Mouse (Mus musculus) forebrain, embryonic 11.5 days (tissue): Measurements from ENCODE around the gene Cyfip1. TPM values are rescaled to one million over a fixed set of nuclear protein-coding genes. Genes with fewer than 3 reads are reported as not detected.

ENCODE experiments used
- ATAC-seq: fragments of 200-750 bp; cut with Nextera tagmentation; replicated peaks from 2 replicates; pipeline ENCODE4 v1.8.0; 2017; ENCODE audit warnings: moderate TSS enrichment; ENCODE audit not compliant: low FRiP score
- DNase-seq: peaks from one replicate; pipeline ENCODE4 v3.0.0-alpha.2; 2017; ENCODE audit warnings: low spot score
- H3K27ac ChIP-seq: fragments of 300-500 bp; sonication (generic); 2 replicates; pipeline ENCODE4 v1.5.1; 2014; ENCODE audit warnings: low read depth, low read length
- H3K27me3 ChIP-seq: fragments of 300-500 bp; sonication (generic); 2 replicates; pipeline ENCODE4 v1.6.1; 2014; ENCODE audit warnings: mild to moderate bottlenecking, low read length, mixed read lengths; ENCODE audit not compliant: control insufficient read depth, insufficient read depth
- H3K36me3 ChIP-seq: fragments of 300-500 bp; sonication (generic); 2 replicates; pipeline ENCODE4 v1.6.1; 2014; ENCODE audit warnings: mild to moderate bottlenecking, low read length, moderate library complexity, mixed read lengths; ENCODE audit not compliant: control insufficient read depth, insufficient read depth
- H3K4me1 ChIP-seq: fragments of 300-500 bp; sonication (generic); replicated peaks from 2 replicates; pipeline ENCODE4 v1.6.1; 2014; ENCODE audit warnings: low read length, mixed read lengths; ENCODE audit not compliant: control insufficient read depth, insufficient read depth
- H3K4me2 ChIP-seq: fragments of 300-500 bp; sonication (generic); 2 replicates; pipeline ENCODE4 v1.6.1; 2014; ENCODE audit warnings: low read depth, mild to moderate bottlenecking, low read length, moderate library complexity, mixed read lengths; ENCODE audit not compliant: severe bottlenecking
- H3K4me3 ChIP-seq: fragments of 300-500 bp; sonication (generic); 2 replicates; pipeline ENCODE4 v1.5.1; 2014; ENCODE audit warnings: low read depth, low read length
- H3K9ac ChIP-seq: fragments of 300-500 bp; sonication (generic); 2 replicates; pipeline ENCODE4 v1.6.1; 2014; ENCODE audit warnings: low read length
- H3K9me3 ChIP-seq: fragments of 300-500 bp; sonication (generic); 2 replicates; pipeline ENCODE4 v1.6.1; 2016; ENCODE audit warnings: low read length, mixed read lengths; ENCODE audit not compliant: control insufficient read depth
- WGBS: fragments of 180-500 bp; shearing (Covaris S2); extraction: QIAGEN DNeasy Blood & Tissue Kit; methylation state at CpG from one replicate; pipeline ENCODE4 v1.1.7; 2014; 5-methylcytosine and 5-hydroxymethylcytosine counted together
- polyA plus RNA-seq: library from polyadenylated mRNA; unstranded; fragments of >200 nt; fragmentation: Nextera tagmentation; extraction: Ambion mirVana; gene quantifications from 2 replicates; pipeline ENCODE4 v1.2.1, GENCODE M21; 2014

Gene Cyfip1
- polyA plus RNA-seq: 81.4 and 88.7 TPM in 2 replicates

DNA sequence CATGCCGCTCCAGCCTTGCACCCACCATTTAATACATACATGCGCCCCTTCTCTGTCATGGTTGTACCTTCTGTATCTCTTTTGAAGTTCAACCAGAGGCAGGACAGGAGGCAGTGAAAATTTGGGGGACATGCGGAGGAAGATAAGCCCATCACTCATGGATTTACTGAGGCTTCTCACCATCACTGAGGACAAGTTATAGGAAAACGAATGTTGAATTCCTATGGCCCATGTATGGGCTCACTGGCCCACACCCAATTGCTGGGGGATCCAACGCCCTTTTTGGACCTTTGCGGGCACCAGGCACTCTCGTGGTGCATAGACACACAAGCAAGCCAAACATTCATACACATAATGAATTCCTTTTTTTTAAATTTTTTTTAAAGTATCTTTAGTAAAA, at the start of gene Cyfip1:
Gene Cyfip1 (plus strand): TSS at position 301 of the 400 bp plus-strand sequence.
- no peaks in the 10 kb centered on the region for H3K36me3 ChIP-seq
- WGBS: 52% methylated on average over 7 of the region's 7 CpGs
- H3K4me1 ChIP-seq: peaks cover 5% of the 10 kb centered on the region; the same call in 1 of the 2 replicates
- H3K9me3 ChIP-seq: no peaks in the 10 kb centered on the region
- no peaks in the 10 kb centered on the region for H3K27me3 ChIP-seq
- peak within 1 kb of the TSS; percentile 95 for H3K9ac ChIP-seq
- DNase-seq (no peak), ATAC-seq (peak; percentile 6; the same call in 1 of the 2 replicates)
- peak within 1 kb of the TSS; percentile 79 for H3K4me2 ChIP-seq
- peak within 1 kb of the TSS; percentile 79 for H3K27ac ChIP-seq
- peak within 1 kb of the TSS; percentile 84 for H3K4me3 ChIP-seq

DNA sequence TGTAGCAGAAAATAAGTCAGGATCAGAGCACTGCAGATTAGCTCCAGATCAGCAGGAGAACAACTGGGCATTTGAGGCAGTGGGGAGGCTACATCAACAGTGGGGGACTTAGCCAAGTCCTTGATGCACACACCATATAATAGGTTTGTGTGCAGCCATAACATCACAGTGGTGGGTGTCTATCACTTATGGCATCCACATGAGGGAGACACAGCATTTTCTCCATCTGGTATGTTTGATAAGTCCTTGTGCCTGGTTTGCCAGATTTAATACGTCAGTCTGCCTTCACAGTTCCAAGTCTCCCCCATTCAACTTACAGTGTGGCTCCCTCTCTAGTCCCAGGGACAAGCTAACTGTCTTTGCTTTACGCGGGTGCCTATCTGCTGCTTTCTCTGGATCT, 49.3 kb upstream of the Cyfip1 start:
- ATAC-seq (no peak), DNase-seq (no peak)
- 73% methylated on average over 3 of the region's 3 CpGs for WGBS
- H3K27ac ChIP-seq: no peak overlapping the region
- H3K9me3 ChIP-seq: no peaks in the 10 kb centered on the region
- H3K4me1 ChIP-seq: peaks cover 2% of the 10 kb centered on the region; the same call in 1 of the 2 replicates
- no peak overlapping the region for H3K4me3 ChIP-seq
- no peaks in the 10 kb centered on the region for H3K27me3 ChIP-seq
- no peak overlapping the region for H3K4me2 ChIP-seq
- no peak overlapping the region for H3K9ac ChIP-seq
- H3K36me3 ChIP-seq: peaks cover 8% of the 10 kb centered on the region; the same call in 1 of the 2 replicates

DNA sequence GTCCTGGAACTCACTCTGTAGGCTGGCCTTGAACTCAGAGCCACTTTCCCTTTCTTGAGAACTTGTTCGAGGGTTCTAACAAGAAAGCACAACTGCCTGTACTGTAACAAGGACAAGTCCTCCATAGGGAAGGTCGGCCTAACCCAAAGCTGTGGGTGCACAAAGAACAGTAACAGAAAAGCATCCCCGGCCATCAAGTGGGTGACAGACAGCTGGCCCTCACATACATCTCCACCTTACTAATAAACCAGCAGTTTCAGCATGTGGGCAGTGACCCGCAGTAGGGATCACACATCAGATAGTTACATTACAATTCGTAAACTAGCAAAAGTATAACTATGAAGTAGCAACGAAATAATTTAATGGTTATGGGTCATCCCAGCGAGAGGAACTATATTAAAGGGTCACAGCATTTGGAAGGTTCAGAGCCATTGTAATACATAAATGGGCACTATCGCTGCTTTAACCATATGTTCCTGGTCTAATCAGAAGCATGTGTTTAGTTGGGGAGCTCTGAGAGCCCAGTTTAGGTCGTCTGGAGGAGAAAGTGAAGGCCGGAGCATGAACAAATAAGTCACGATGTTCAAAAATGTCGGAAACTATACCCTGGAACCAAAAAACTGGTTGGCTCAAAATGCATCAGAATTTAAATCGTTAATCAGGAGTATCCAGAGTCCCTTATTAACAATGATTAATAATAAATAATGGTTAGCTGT, 48.2 kb upstream of the Cyfip1 start:
- Histone ChIP-seq H3K27ac (peak overlapping the region; percentile 41; the same call in 1 of the 2 replicates), H3K4me1 (peaks cover 2% of the 10 kb centered on the region; the same call in 1 of the 2 replicates), H3K9ac (peak overlapping the region; percentile 89), H3K27me3 (no peaks in the 10 kb centered on the region), H3K4me3 (peak overlapping the region; percentile 79), H3K4me2 (peak overlapping the region; percentile 68), H3K9me3 (no peaks in the 10 kb centered on the region), H3K36me3 (peaks cover 8% of the 10 kb centered on the region; the same call in 1 of the 2 replicates)
- DNase-seq (no peak), ATAC-seq (peak; percentile 37)
- 39% methylated on average over 13 of the region's 13 CpGs for WGBS

DNA sequence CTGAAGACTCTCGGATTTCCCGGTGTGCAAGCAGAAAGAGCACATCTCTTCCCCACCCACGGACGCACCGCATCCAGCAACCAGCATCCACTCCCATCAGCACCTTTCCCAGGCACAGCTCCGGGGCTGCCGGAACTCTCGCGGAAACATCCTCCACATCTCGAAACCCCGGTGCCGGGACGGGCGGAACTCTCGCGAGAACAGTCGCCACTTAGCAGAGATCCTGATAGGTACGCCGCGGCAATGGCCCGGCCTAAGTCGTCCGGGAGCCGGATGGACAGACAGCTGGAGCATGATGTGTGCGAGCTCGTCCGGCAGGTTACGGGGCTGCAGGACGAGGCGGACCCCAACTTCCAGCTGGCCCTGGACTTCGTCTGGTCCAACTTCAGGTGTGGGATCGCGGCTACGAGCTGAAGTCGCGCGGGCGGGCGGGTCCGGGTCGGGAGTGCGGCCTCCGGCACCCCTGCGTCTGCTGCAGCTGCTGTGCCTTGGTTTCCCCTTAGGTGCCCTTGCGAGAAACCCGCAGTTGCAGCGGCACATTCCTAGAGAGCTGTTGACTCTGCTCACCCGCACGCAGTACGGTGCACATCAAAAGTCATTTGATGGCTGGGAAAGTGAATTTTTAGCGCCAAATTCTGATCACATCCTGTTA, 47.5 kb upstream of the Cyfip1 start, which contains the start of gene Tubgcp5:
Gene Tubgcp5 (plus strand): TSS at position 203 of the 652 bp plus-strand sequence.
- H3K9me3 ChIP-seq: no peaks in the 10 kb centered on the region
- H3K36me3 ChIP-seq: peaks cover 8% of the 10 kb centered on the region; the same call in 1 of the 2 replicates
- H3K27ac ChIP-seq: peak within 1 kb of the TSS; percentile 41; the same call in 1 of the 2 replicates
- peak; percentile 99 for ATAC-seq
- no peaks in the 10 kb centered on the region for H3K27me3 ChIP-seq
- WGBS: under 1% methylated on average over 51 of the region's 51 CpGs
- peak within 1 kb of the TSS; percentile 89 for H3K9ac ChIP-seq
- peak within 1 kb of the TSS; percentile 79 for H3K4me3 ChIP-seq
- DNase-seq: peak; percentile 99
- peak within 1 kb of the TSS; percentile 68 for H3K4me2 ChIP-seq
- peaks cover 2% of the 10 kb centered on the region; the same call in 1 of the 2 replicates for H3K4me1 ChIP-seq

DNA sequence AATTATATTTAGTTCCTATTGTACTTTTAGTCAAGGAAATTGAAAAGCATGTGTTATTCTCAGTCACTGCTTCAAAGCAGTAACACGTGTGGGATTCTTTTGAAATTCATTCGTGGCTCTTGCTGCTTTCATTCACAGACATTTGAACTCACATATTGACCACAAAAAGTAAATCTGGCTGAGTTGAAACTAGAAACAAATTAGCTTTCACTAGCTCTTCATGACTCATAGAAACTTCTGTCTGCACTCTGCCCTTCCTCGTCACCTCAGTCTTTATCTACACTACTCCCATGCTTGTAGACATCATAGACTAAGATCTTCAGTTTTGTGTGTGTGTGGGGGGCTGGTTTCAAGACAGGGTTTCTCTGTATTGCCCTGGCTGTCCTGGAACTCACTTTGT, 41.6 kb upstream of the Cyfip1 start:
- no peaks in the 10 kb centered on the region for H3K9me3 ChIP-seq
- DNase-seq (no peak), ATAC-seq (no peak)
- no peak overlapping the region for H3K27ac ChIP-seq
- H3K4me3 ChIP-seq: no peak overlapping the region
- H3K4me1 ChIP-seq: 0 out of 2 replicates have a peak, but pooled peaks cover 2% of the 10 kb centered on the region
- no peaks in the 10 kb centered on the region for H3K27me3 ChIP-seq
- 92% methylated on average over 3 of the region's 3 CpGs for WGBS
- H3K36me3 ChIP-seq: peaks cover 8% of the 10 kb centered on the region; the same call in 1 of the 2 replicates
- no peak overlapping the region for H3K9ac ChIP-seq
- H3K4me2 ChIP-seq: no peak overlapping the region

GRCm38 (mm10) chr7:55809967-55810366, 31.6 kb upstream of the Cyfip1 start:
- H3K27ac ChIP-seq: no peak overlapping the region
- H3K9ac ChIP-seq: no peak overlapping the region
- H3K4me1 ChIP-seq: no peaks in the 10 kb centered on the region
- H3K9me3 ChIP-seq: no peaks in the 10 kb centered on the region
- ATAC-seq (no peak), DNase-seq (no peak)
- peaks cover 9% of the 10 kb centered on the region for H3K36me3 ChIP-seq
- no peak overlapping the region for H3K4me3 ChIP-seq
- H3K4me2 ChIP-seq: no peak overlapping the region
- WGBS: 93% methylated on average over 2 of the region's 2 CpGs
- H3K27me3 ChIP-seq: no peaks in the 10 kb centered on the region

- 86% methylated on average over 5 of the region's 5 CpGs for WGBS
- no peaks in the 10 kb centered on the region for H3K4me1 ChIP-seq
- no peak overlapping the region for H3K4me3 ChIP-seq
- H3K9ac ChIP-seq: no peak overlapping the region
- H3K4me2 ChIP-seq: no peak overlapping the region
- no peak overlapping the region for H3K27ac ChIP-seq
- no peaks in the 10 kb centered on the region for H3K9me3 ChIP-seq
- H3K36me3 ChIP-seq: peaks cover 7% of the 10 kb centered on the region
- ATAC-seq: no peak
- no peak for DNase-seq
- H3K27me3 ChIP-seq: no peaks in the 10 kb centered on the region
Observed at GRCm38 (mm10) chr7:55824468-55824867, 17.1 kb upstream of the Cyfip1 start.

- ATAC-seq (no peak), DNase-seq (no peak)
- no peaks in the 10 kb centered on the region for H3K4me1 ChIP-seq
- H3K27ac ChIP-seq: no peak overlapping the region
- no peaks in the 10 kb centered on the region for H3K27me3 ChIP-seq
- no peak overlapping the region for H3K4me3 ChIP-seq
- WGBS: 88% methylated on average over 9 of the region's 9 CpGs
- H3K4me2 ChIP-seq: no peak overlapping the region
- H3K9ac ChIP-seq: no peak overlapping the region
- H3K36me3 ChIP-seq: peaks cover 5% of the 10 kb centered on the region
- H3K9me3 ChIP-seq: no peaks in the 10 kb centered on the region
Observed at GRCm38 (mm10) chr7:55827551-55827950, 14.0 kb upstream of the Cyfip1 start.
